Mouse (Mus musculus) hindbrain, embryonic 12.5 days (tissue): ENCODE measurements around the gene Heca. TPM values are rescaled to one million over a fixed set of nuclear protein-coding genes. Genes with fewer than 3 reads are reported as not detected.
"Not testable (repeated sequence)": the region's sequence is repeated elsewhere in the genome, so short reads cannot be mapped to it uniquely, and the experiment has no call there.

Experiments used
- ATAC-seq: fragments of 200-750 bp; cut with Nextera tagmentation; 2 replicates; pipeline ENCODE4 v1.8.0; 2017; ENCODE audit warnings: moderate TSS enrichment; ENCODE audit not compliant: low FRiP score
- H3K27ac ChIP-seq: fragments of 300-500 bp; sonication (generic); 2 replicates; pipeline ENCODE4 v1.5.1; 2016; ENCODE audit warnings: mild to moderate bottlenecking
- H3K27me3 ChIP-seq: fragments of 300-500 bp; sonication (generic); 2 replicates; pipeline ENCODE4 v1.6.1; 2016; ENCODE audit warnings: mild to moderate bottlenecking
- H3K36me3 ChIP-seq: fragments of 300-500 bp; sonication (generic); 2 replicates; pipeline ENCODE4 v1.6.1; 2016; ENCODE audit warnings: mild to moderate bottlenecking
- H3K4me1 ChIP-seq: fragments of 300-500 bp; sonication (generic); 2 replicates; pipeline ENCODE4 v1.6.1; 2016
- H3K4me2 ChIP-seq: fragments of 300-500 bp; sonication (generic); replicated peaks from 2 replicates; pipeline ENCODE4 v1.6.1; 2016; ENCODE audit warnings: mild to moderate bottlenecking
- H3K4me3 ChIP-seq: fragments of 300-500 bp; sonication (generic); 2 replicates; pipeline ENCODE4 v1.5.1; 2016; ENCODE audit warnings: mild to moderate bottlenecking
- H3K9ac ChIP-seq: fragments of 300-500 bp; sonication (generic); 2 replicates; pipeline ENCODE4 v1.6.1; 2016; ENCODE audit warnings: mild to moderate bottlenecking, moderate library complexity
- H3K9me3 ChIP-seq: fragments of 300-500 bp; sonication (generic); replicated peaks from 2 replicates; pipeline ENCODE4 v1.6.1; 2016; ENCODE audit warnings: mild to moderate bottlenecking
- WGBS: fragments of 180-500 bp; shearing (Covaris S2); methylation state at CpG from one replicate; pipeline ENCODE4 v1.1.7; 2016; 5-methylcytosine and 5-hydroxymethylcytosine counted together
- polyA plus RNA-seq: library from polyadenylated mRNA; unstranded; fragments of >200 nt; fragmentation: Nextera tagmentation; extraction: Ambion mirVana; gene quantifications from 2 replicates; pipeline ENCODE4 v1.2.1, GENCODE M21; 2016

The Heca gene
- polyA plus RNA-seq, 1 experiment from 2014 or later, result 5.8 TPM

DNA sequence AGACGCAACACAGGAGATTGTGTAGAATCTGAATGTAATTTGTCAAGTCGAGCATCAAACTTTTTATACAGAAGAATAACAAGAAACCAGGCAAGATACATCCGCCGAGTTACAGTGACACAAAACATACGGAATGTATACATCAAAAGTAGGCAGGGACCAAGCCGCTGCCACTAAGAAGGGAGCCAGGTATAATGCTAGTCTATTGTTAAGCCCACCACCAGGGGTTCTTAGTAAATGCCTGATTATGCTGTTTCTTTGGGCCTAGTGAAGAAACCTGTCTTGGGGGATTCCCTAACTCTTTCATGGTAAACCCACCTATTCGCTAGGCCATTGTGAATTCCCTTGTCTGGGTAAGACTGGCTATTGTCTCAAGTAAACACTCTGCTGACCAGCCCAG is 127.4 kb downstream of the Heca start:
- not testable (repeated sequence) for H3K4me3 ChIP-seq, H3K27me3 ChIP-seq, ATAC-seq, H3K27ac ChIP-seq, H3K9ac ChIP-seq, H3K4me2 ChIP-seq, H3K4me1 ChIP-seq
- peaks cover 11% of the 10 kb centered on the region for H3K36me3 ChIP-seq
- WGBS, result 92% methylated on average over 7 of the region's 7 CpGs
- H3K9me3 ChIP-seq, result peaks cover 13% of the 10 kb centered on the region

Other genes starting within 250 kb of the Heca start
- 110 and 129 TPM in 2 replicates for gene Cited2, start 224.8 kb downstream of the Heca start, polyA plus RNA-seq
- gene Txlnb, start 151.8 kb downstream of the Heca start, polyA plus RNA-seq, result 4.0 and 5.0 TPM in 2 replicates
- 164 and 170 TPM in 2 replicates for gene Abracl, start 75.2 kb upstream of the Heca start, polyA plus RNA-seq
- gene Reps1, start 107.8 kb upstream of the Heca start, polyA plus RNA-seq, result 32.8 and 36.5 TPM in 2 replicates